Mouse (Mus musculus): Measurements from ENCODE around the gene Ndufa11. TPM values are rescaled to one million over a fixed set of nuclear protein-coding genes. Genes with fewer than 3 reads are reported as not detected.

The Ndufa11 gene
- 377 and 426 TPM in 2 replicates for polyA plus RNA-seq (2015; fragmentation: Nextera tagmentation; extraction: Ambion mirVana)

DNA sequence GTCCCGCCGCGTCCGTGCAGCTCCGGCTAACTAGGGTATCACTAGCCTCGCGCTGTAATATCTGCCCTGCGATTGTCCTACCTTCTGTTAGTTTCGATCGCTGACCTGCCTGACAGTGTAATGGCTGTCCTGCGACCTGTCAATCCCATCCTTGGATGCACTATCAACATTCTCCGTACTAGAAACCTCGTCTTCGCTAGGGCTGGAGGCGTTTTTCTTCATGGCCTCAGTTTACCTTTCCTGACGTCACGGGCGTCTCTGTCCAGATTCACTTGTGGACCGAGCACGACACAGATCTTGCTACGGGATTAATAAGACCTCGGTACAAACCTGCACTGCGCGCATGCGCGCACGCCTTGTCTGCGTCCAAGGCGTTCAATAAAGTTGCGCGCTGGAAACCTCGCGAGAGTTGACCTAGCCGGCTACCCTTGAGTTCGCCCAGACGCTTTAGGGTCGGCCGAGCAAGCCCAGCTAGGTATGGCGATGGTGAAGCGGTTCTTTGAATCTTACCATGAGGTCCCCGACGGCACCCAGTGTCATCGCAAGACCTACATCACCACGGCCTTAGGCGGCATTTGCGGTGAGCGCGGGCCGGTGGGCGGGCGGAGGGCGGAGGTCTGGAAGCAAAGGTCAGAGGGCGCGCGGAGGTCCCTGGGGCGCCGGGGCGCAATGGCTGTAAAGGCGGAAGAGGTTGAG lies at the start of gene Ndufa11, which contains the start of gene Vmac:
Gene Ndufa11 (plus strand): TSS at position 405 of the 696 bp plus-strand sequence.
Gene Vmac (minus strand): TSS at position 660 of the 696 bp plus-strand sequence.
- WGBS, result under 1% methylated on average over 59 of the region's 59 CpGs
- peak within 1 kb of the TSS; percentile 92 for H3K9ac ChIP-seq (replicated peaks; ENCODE audit: low read depth, low read length)
- H3K4me2 ChIP-seq (ENCODE audit: low read length), result peak within 1 kb of the TSS; percentile 73
- ATAC-seq, result peak; percentile 75
- no peaks in the 10 kb centered on the region for H3K9me3 ChIP-seq (ENCODE audit: control insufficient read depth, low read length)
- H3K27ac ChIP-seq (ENCODE audit: low read length), result peak within 1 kb of the TSS; percentile 86
- peak within 1 kb of the TSS; percentile 87 for H3K4me3 ChIP-seq (replicated peaks; ENCODE audit: low read length)
- H3K4me1 ChIP-seq (replicated peaks; ENCODE audit: control insufficient read depth, insufficient read depth, low read length), result peaks cover 30% of the 10 kb centered on the region
- no peaks in the 10 kb centered on the region for H3K27me3 ChIP-seq (replicated peaks; ENCODE audit: control insufficient read depth, insufficient read depth, low read length)
- H3K36me3 ChIP-seq (ENCODE audit: control insufficient read depth, insufficient read depth), result peaks cover 4% of the 10 kb centered on the region; the same call in 1 of the 2 replicates

DNA sequence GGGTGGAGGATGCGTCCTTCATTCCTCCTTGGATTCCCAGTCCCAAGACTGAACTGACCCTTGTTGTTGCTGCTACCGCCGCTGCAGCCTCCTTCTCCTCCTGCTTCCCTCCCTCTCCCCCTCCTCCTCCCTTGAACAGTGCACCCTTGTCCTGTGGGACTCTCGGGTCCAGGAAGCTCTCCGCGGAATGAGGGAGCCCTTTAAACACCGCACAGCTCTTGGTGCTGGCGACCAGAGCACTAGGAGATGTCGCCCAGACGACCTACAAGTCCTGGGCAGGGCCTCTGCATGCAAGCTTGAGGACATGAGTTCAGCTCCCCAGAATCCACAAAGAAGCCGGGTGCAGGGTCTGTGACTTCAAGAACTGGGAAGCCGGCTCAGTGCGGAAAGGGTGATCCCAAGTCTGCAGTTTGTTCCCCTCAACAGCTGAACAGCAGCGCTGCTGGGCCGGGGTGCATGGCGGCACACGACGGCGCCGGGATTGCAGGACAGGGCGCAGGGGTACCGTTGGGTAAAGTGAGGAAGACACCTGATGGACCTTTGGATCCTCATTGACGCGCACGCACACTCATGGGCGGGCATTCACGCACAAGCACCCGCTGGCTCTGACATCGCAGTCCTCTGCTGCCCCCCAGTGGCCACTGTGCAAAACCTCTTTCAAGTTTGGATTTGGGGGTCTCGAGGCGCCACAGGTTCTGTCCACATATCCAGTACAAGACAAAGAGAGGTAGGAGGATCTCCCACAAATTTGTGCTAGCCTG lies 49.0 kb upstream of the Ndufa11 start:
- H3K36me3 ChIP-seq (ENCODE audit: control insufficient read depth, insufficient read depth), result no peaks in the 10 kb centered on the region

DNA sequence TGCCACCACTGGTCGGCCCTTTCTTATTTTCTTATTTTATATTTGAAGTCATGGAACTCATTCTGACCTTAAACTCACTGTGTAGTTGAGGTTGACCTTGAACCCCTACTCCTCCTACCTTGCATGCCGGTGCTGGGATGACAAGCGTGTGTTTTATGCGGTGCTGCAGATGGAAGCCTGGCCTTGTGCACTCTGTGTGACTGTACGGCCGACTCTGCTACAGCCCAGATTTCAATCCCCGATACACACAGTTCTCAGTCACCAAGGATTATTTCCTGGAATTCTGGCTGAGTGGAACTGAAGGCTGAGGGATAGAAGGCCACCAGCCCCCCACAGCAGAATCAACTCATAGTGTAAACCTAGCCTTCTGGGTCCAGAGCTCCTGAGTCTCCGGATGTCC lies 47.8 kb upstream of the Ndufa11 start:
- Histone ChIP-seq H3K9ac (replicated peaks; ENCODE audit: low read depth, low read length) (no peak overlapping the region), H3K27ac (ENCODE audit: low read length) (no peak overlapping the region), H3K9me3 (ENCODE audit: control insufficient read depth, low read length) (no peaks in the 10 kb centered on the region), H3K4me1 (replicated peaks; ENCODE audit: control insufficient read depth, insufficient read depth, low read length) (peaks cover 19% of the 10 kb centered on the region), H3K4me3 (replicated peaks; ENCODE audit: low read length) (no peak overlapping the region), H3K4me2 (ENCODE audit: low read length) (no peak overlapping the region), H3K27me3 (replicated peaks; ENCODE audit: control insufficient read depth, insufficient read depth, low read length) (no peaks in the 10 kb centered on the region), H3K36me3 (ENCODE audit: control insufficient read depth, insufficient read depth) (no peaks in the 10 kb centered on the region)
- no peak for ATAC-seq
- WGBS, result 86% methylated on average over 8 of the region's 8 CpGs

More for the DNA sequence above, 49.0 kb upstream of the Ndufa11 start:
- Histone ChIP-seq H3K9ac (replicated peaks; ENCODE audit: low read depth, low read length) (peak overlapping the region; percentile 38), H3K9me3 (ENCODE audit: control insufficient read depth, low read length) (no peaks in the 10 kb centered on the region), H3K4me3 (replicated peaks; ENCODE audit: low read length) (peak overlapping the region; percentile 40), H3K27me3 (replicated peaks; ENCODE audit: control insufficient read depth, insufficient read depth, low read length) (no peaks in the 10 kb centered on the region), H3K27ac (ENCODE audit: low read length) (no peak overlapping the region), H3K4me2 (ENCODE audit: low read length) (peak overlapping the region; percentile 76), H3K4me1 (replicated peaks; ENCODE audit: control insufficient read depth, insufficient read depth, low read length) (peaks cover 11% of the 10 kb centered on the region)
- ATAC-seq, result 0 out of 2 replicates have a peak, but pooled peaks have one; percentile 9
- WGBS, result 4% methylated on average over 31 of the region's 31 CpGs

DNA sequence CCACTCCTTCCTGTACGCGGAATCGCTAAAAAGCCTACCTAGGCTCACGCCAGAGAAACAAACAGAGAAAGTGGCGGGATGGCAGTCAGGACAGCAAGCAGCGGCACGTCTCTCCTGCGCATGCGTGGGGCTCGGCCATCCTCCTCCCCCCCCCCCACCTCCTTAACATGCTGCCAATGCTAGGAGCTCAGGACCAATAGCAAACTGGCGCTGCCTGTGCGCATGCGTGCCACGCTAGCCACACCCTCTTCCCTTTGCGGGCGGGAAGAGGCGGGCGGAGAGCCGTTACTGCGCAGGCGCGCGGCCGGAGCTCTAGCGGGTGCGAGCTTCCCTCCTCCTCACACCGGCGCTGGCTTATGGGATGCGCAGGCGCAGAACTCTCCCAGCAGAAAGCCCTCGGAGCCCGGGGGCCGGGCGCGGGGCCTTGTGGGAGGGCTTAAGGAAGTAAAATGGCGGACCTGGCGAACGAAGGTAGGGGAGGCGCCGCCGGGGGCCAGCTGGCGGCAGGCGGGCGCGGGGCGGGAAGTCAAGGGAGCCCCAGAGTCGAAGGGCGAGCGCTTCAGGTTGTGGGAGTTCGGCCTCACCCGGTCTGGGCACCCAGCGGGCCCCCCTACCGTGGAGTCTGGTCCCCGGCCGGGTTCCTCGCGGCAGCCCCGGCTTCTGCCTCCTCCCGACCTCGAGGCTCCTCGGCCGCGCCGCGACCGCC lies 44.5 kb upstream of the Ndufa11 start, which contains the start of gene Ranbp3:
Gene Ranbp3 (plus strand): TSS at position 354 of the 706 bp plus-strand sequence.
- peak within 1 kb of the TSS; percentile 89 for H3K4me2 ChIP-seq (ENCODE audit: low read length)
- peak within 1 kb of the TSS; percentile 90 for H3K9ac ChIP-seq (replicated peaks; ENCODE audit: low read depth, low read length)
- under 1% methylated on average over 47 of the region's 66 CpGs for WGBS
- peaks cover 37% of the 10 kb centered on the region for H3K4me1 ChIP-seq (replicated peaks; ENCODE audit: control insufficient read depth, insufficient read depth, low read length)
- peaks cover 2% of the 10 kb centered on the region; the same call in 1 of the 2 replicates for H3K36me3 ChIP-seq (ENCODE audit: control insufficient read depth, insufficient read depth)
- H3K9me3 ChIP-seq (ENCODE audit: control insufficient read depth, low read length), result no peaks in the 10 kb centered on the region
- H3K4me3 ChIP-seq (replicated peaks; ENCODE audit: low read length), result peak within 1 kb of the TSS; percentile 58
- ATAC-seq, result peak; percentile 91
- H3K27ac ChIP-seq (ENCODE audit: low read length), result peak within 1 kb of the TSS; percentile 86
- H3K27me3 ChIP-seq (replicated peaks; ENCODE audit: control insufficient read depth, insufficient read depth, low read length), result no peaks in the 10 kb centered on the region

DNA sequence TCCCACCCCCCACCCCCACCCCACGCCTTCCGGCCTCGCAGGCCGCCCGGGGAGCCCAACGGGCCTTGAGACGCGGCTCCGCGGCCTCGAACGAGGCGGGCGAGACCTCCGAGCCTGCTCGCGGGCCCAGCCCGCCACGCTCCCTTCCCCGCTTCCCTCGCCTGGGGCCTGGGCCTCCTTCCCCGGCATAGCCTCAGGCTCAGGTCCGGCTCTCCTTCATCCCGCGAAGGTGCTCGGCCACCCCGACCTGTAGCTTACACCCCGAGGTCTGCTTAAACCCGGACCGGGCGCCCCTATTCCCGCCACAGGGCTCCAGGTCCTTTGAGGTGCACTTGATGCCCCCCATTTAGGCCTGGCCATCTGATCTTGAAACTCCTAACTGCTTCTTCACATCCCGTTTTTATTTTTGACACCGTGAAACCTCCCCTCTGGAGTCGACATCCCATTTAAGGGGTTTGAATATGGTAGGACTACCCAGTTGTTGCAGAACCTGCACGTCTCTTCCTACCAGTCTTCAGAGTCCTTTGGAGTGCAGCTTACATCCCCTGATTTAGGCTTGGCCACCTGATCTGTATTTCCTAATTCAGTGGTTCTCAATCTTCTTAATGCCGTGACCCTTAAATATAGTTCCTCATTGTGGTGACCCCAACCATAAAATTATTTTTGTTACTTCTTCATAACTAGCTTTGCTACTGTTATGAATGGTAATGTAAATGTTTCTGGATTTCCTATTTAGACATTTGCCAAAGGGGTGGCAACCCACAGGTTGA lies 43.7 kb upstream of the Ndufa11 start:
- Histone ChIP-seq H3K4me3 (replicated peaks; ENCODE audit: low read length) (peak overlapping the region; percentile 58), H3K4me1 (replicated peaks; ENCODE audit: control insufficient read depth, insufficient read depth, low read length) (peaks cover 31% of the 10 kb centered on the region), H3K27ac (ENCODE audit: low read length) (peak overlapping the region; percentile 80), H3K4me2 (ENCODE audit: low read length) (peak overlapping the region; percentile 65), H3K9me3 (ENCODE audit: control insufficient read depth, low read length) (no peaks in the 10 kb centered on the region), H3K36me3 (ENCODE audit: control insufficient read depth, insufficient read depth) (peaks cover 2% of the 10 kb centered on the region; the same call in 1 of the 2 replicates), H3K9ac (replicated peaks; ENCODE audit: low read depth, low read length) (peak overlapping the region; percentile 90), H3K27me3 (replicated peaks; ENCODE audit: control insufficient read depth, insufficient read depth, low read length) (no peaks in the 10 kb centered on the region)
- peak; percentile 22 for ATAC-seq
- whole genome bisulfite sequencing, result 2% methylated on average over 27 of the region's 37 CpGs

DNA sequence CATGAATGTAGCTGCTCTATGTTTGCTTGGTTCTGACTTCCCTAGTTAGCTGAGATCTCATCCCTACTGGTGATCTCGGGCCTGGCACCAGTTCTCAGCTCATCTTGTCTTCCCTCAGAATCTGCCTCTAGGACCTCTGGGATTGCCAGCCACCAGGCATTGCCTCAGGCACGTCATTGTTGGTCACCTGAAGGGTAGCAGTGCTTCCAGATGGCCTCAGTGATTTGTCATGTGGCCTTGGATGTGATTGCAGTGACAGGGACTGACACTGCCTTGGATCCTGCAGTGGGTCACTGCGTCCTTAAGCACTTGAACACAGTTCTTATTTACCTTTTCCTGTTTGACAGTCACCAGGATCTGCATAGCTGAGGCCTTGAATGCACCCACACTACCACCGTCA lies 35.8 kb upstream of the Ndufa11 start:
- WGBS, result 87% methylated on average over 4 of the region's 4 CpGs
- Histone ChIP-seq H3K9me3 (ENCODE audit: control insufficient read depth, low read length) (no peaks in the 10 kb centered on the region), H3K27ac (ENCODE audit: low read length) (no peak overlapping the region), H3K27me3 (replicated peaks; ENCODE audit: control insufficient read depth, insufficient read depth, low read length) (no peaks in the 10 kb centered on the region), H3K4me2 (ENCODE audit: low read length) (no peak overlapping the region), H3K9ac (replicated peaks; ENCODE audit: low read depth, low read length) (no peak overlapping the region), H3K4me3 (replicated peaks; ENCODE audit: low read length) (no peak overlapping the region), H3K36me3 (ENCODE audit: control insufficient read depth, insufficient read depth) (peaks cover 7% of the 10 kb centered on the region; the same call in 1 of the 2 replicates), H3K4me1 (replicated peaks; ENCODE audit: control insufficient read depth, insufficient read depth, low read length) (peaks cover 2% of the 10 kb centered on the region)
- no peak for ATAC-seq

DNA sequence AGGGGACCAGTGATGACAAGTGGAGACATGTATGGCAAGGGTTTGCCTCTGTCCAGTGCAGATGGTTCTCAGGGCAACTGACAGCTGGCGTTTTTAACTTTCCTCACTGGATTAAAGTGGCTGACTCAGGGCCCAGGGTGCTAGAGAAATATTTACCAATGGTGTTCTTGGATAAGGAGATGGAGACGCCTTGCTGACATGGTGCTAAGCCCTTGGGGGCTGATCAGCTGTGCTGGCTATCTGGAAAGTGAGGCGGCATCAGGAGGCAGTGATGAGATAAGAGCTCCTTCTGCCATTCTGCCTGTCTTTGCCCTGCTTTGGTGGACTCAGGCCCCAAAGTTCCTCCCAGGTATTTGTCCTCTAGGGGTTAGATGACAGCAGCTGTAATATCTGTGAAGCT lies 34.7 kb upstream of the Ndufa11 start:
- Histone ChIP-seq H3K27me3 (replicated peaks; ENCODE audit: control insufficient read depth, insufficient read depth, low read length) (no peaks in the 10 kb centered on the region), H3K9ac (replicated peaks; ENCODE audit: low read depth, low read length) (no peak overlapping the region), H3K4me1 (replicated peaks; ENCODE audit: control insufficient read depth, insufficient read depth, low read length) (no peaks in the 10 kb centered on the region; the same call in none of the 2 replicates), H3K27ac (ENCODE audit: low read length) (no peak overlapping the region), H3K9me3 (ENCODE audit: control insufficient read depth, low read length) (no peaks in the 10 kb centered on the region), H3K36me3 (ENCODE audit: control insufficient read depth, insufficient read depth) (peaks cover 7% of the 10 kb centered on the region; the same call in 1 of the 2 replicates), H3K4me2 (ENCODE audit: low read length) (no peak overlapping the region), H3K4me3 (replicated peaks; ENCODE audit: low read length) (no peak overlapping the region)
- no peak for ATAC-seq
- 83% methylated on average over 3 of the region's 3 CpGs for WGBS

DNA sequence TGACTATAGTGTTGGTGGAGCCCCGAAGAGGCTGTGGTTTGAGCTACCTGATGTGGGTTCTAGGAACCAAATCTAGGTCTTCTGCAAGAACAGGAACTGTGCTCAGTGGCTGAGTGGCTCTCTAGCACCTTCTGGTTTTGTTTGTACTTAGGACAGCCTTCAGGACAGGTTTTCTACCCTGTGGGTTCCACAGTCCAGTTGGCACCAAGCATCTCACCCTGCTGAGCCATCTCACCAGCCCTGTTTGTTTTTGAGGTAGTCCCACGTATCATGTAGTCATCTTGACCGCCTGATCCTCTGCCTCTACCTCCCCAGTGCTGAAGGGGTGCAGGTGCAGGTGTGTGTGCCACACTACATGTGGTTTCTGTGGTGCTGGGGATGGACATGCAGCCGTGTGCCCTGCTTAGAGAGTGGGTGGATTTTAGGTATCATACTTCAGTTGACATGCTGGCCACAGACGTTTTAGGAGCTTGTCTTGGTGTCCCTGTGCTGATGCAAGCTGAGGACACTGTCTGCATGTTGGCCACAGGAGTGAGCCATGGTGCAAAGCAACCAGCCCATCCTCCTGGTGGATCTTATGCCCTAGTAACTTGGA lies 33.9 kb upstream of the Ndufa11 start:
- Histone ChIP-seq H3K36me3 (ENCODE audit: control insufficient read depth, insufficient read depth) (peaks cover 7% of the 10 kb centered on the region; the same call in 1 of the 2 replicates), H3K4me2 (ENCODE audit: low read length) (no peak overlapping the region)

More for the DNA sequence above, 33.9 kb upstream of the Ndufa11 start:
- H3K27me3 ChIP-seq (replicated peaks; ENCODE audit: control insufficient read depth, insufficient read depth, low read length), result no peaks in the 10 kb centered on the region
- WGBS, result 89% methylated on average over 5 of the region's 5 CpGs
- no peak overlapping the region for H3K9ac ChIP-seq (replicated peaks; ENCODE audit: low read depth, low read length)
- H3K4me3 ChIP-seq (replicated peaks; ENCODE audit: low read length), result no peak overlapping the region
- ATAC-seq, result no peak
- H3K4me1 ChIP-seq (replicated peaks; ENCODE audit: control insufficient read depth, insufficient read depth, low read length), result no peaks in the 10 kb centered on the region; the same call in none of the 2 replicates
- H3K9me3 ChIP-seq (ENCODE audit: control insufficient read depth, low read length), result no peaks in the 10 kb centered on the region
- H3K27ac ChIP-seq (ENCODE audit: low read length), result no peak overlapping the region

Data from forebrain, embryonic 16.5 days (tissue).